Mouse (Mus musculus) lung, adult 2 months (tissue): ENCODE measurements around the gene Phkb. TPM values are rescaled to one million over a fixed set of nuclear protein-coding genes. Genes with fewer than 3 reads are reported as not detected.

ENCODE experiments used
- DNase-seq: peaks from one replicate; pipeline ENCODE4 v3.0.0; 2022
- H3K4me1 ChIP-seq: fragments of 200-500 bp; 2 replicates; pipeline ENCODE4 v1.6.1; 2011; ENCODE audit warnings: low read length; ENCODE audit not compliant: control insufficient read depth, insufficient read depth
- H3K4me3 ChIP-seq: fragments of 200-500 bp; replicated peaks from 2 replicates; pipeline ENCODE3; 2011; ENCODE audit warnings: low read depth, mild to moderate bottlenecking, control low read depth, low read length; ENCODE audit errors: extremely low read depth
- CTCF ChIP-seq: fragments of 200-500 bp; IDR thresholded peaks from 2 replicates; pipeline ENCODE4 v1.5.1; 2011; ENCODE audit warnings: mild to moderate bottlenecking, low read length, control low read depth; ENCODE audit not compliant: insufficient read depth
- POLR2A ChIP-seq: fragments of 200-500 bp; IDR thresholded peaks from 2 replicates; pipeline ENCODE4 v1.6.1; 2011; ENCODE audit warnings: low read depth, mild to moderate bottlenecking, control low read depth, low read length, borderline replicate concordance; ENCODE audit errors: extremely low read depth
- WGBS: fragments of 180-500 bp; shearing (Covaris S2); methylation state at CpG from one replicate; pipeline ENCODE4 v1.1.7; 2018; 5-methylcytosine and 5-hydroxymethylcytosine counted together
- polyA plus RNA-seq: library from polyadenylated mRNA; depleted of rRNA; stranded (reverse); fragments of >200 nt; gene quantifications from 2 replicates; pipeline ENCODE4 v1.2.3, GENCODE M21; 2012

The Phkb gene
- polyA plus RNA-seq, 1 experiment = 8.6 TPM

DNA sequence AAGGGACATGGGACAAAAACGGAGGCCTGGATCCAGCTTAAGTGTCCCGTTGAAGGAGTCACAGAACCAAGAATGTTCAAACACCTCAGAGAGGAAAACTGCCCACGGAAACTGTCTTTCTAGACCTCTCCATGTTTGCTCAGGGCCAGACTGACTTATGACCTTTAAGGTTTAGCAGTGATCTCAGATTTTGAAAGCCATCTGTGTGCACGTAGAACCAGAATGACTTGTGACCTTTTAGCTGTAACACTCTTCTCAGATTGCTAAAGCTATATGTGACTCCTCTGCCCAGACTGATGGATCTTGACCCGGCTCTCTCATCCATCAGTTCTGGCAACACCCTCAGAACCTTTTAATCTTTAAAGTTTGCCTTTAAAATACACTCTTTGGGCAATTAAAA, 19.9 kb downstream of the Phkb start:
- H3K4me3 ChIP-seq = no peak overlapping the region
- no peak for TF ChIP-seq POLR2A
- no peak for TF ChIP-seq CTCF
- DNase-seq = no peak
- H3K4me1 ChIP-seq = no peaks in the 10 kb centered on the region; the same call in 1 of the 2 replicates
- WGBS = 61% methylated on average over 5 of the region's 5 CpGs

DNA sequence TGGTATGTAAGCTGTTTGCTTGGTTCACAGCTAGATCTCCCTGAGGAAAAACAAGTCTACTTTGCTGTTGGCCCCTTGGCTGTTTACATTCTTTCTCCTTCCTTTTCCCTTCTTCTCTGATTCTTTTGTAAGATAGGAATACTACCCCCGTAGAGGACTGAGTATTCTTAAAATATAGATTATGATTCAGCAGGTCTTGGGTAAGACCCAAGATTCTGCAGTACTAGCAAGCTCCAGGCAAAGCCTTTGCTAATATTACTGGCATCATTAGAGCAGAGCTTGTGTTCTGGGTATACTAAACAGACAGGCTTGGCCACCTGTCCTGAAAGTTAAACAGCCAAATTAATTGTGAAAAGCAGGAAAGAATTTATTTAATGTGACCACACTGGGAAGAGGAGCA, 21.6 kb downstream of the Phkb start:
- DNase-seq = no peak
- WGBS = 15% methylated on average over 1 of the region's 1 CpGs
- H3K4me3 ChIP-seq = no peak overlapping the region
- TF ChIP-seq CTCF = no peak
- no peak for TF ChIP-seq POLR2A
- no peaks in the 10 kb centered on the region; the same call in 1 of the 2 replicates for H3K4me1 ChIP-seq

DNA sequence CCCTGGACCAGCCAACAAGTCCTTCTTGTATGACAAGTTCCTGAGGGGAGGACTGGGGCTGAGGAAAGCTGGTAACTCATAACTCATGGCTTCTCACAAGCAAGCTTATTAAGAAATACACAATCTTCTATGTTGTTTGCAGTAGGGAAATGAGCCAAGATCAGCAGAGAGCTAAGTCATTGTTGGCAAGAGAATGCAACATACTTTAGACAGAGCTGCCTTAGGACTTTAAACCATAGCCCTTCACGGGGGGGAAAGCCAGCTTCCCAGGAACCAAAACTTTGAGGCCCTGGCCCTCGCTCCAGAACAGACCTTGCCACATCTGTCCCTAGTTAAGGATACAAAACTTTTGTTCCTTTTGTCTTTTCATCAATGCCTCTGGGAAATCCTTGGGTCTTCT, 30.9 kb downstream of the Phkb start:
- DNase-seq = peak; percentile 12
- peaks cover 3% of the 10 kb centered on the region; the same call in 1 of the 2 replicates for H3K4me1 ChIP-seq
- TF ChIP-seq CTCF = no peak
- TF ChIP-seq POLR2A = no peak
- H3K4me3 ChIP-seq = no peak overlapping the region
- 31% methylated on average over 2 of the region's 2 CpGs for WGBS

DNA sequence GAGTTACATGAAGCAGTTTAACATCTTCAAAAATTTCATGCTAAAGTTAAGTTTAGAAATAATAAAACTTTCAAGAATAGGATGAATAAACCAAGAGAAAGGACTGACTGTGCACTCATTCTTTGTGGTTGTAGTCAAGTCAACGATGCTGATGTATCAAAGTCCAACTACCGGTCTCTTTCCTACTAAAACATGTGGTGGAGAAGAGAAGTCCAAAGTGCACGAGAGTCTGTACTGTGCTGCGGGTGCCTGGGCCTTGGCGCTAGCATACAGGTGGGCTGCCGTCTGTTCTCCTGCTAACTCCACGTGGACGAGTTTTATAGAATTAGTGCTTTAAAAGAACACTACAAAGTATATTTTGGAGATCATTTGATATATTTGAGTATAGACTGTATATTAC, 37.2 kb downstream of the Phkb start:
- Histone ChIP-seq H3K4me1 (no peaks in the 10 kb centered on the region), H3K4me3 (no peak overlapping the region)
- DNase-seq = no peak
- whole genome bisulfite sequencing = 94% methylated on average over 8 of the region's 8 CpGs
- no peak for TF ChIP-seq POLR2A
- TF ChIP-seq CTCF = no peak

DNA sequence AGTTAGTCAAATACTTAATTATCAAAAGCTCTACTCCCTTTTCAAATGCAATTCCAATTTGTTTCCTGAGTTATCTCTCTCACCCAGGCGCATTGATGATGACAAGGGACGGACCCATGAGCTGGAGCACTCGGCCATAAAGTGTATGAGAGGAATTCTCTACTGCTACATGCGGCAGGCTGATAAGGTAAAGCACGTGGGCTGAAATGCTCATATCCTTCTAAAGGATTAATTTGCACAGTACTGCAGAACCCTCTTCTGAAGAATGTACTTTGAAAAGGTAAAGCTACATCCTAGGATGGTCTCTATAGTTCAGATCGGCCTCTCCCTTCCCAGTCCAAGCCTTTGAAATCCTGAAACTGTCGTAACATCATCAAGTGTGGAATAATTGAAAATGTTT, 38.9 kb downstream of the Phkb start:
- 90% methylated on average over 7 of the region's 7 CpGs for WGBS
- no peak for TF ChIP-seq POLR2A
- TF ChIP-seq CTCF = no peak
- no peak overlapping the region for H3K4me3 ChIP-seq
- no peaks in the 10 kb centered on the region for H3K4me1 ChIP-seq
- no peak for DNase-seq

DNA sequence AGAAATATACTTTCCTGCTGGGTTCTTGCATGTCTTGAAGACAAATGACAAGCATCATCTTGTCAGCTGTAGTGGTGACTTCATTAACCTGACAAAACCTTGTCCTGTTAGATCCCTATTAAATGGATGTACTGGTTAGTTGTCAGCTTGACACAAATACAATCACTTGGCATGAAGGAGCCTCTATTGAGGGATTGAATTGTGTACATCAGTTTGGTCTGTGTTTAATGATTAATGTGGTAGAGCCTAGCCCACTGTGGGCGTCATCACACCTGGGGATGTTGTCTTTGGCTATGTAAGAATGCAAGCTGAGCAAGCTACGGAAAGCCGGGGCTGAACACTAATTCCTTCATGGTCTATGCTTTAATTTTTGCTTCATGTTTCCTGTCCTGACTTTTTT, 44.1 kb downstream of the Phkb start:
- TF ChIP-seq POLR2A (no peak), CTCF (no peak)
- Histone ChIP-seq H3K4me1 (no peaks in the 10 kb centered on the region), H3K4me3 (no peak overlapping the region)
- no peak for DNase-seq
- 96% methylated on average over 3 of the region's 3 CpGs for WGBS

DNA sequence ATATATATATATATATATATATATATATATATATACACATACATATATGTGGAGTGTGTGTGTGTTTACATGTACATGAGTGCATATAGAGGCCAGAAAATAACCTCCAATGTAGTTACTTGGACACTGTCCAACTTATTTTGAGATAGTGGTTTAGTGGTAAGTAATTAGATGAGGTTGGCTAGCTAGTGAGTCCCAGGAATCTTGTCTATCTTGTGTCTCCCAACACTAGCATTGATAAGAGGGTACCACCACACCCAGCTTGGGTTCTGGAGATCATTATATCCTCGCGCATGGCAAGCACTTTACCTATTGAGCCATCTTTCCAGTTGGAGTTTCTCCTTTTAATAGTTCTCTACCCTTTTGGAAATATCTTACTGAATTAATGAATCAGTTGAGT, 56.9 kb downstream of the Phkb start:
- no peak overlapping the region for H3K4me3 ChIP-seq
- WGBS = 97% methylated on average over 2 of the region's 2 CpGs
- no peaks in the 10 kb centered on the region for H3K4me1 ChIP-seq
- TF ChIP-seq CTCF = no peak
- TF ChIP-seq POLR2A = no peak
- DNase-seq = no peak

DNA sequence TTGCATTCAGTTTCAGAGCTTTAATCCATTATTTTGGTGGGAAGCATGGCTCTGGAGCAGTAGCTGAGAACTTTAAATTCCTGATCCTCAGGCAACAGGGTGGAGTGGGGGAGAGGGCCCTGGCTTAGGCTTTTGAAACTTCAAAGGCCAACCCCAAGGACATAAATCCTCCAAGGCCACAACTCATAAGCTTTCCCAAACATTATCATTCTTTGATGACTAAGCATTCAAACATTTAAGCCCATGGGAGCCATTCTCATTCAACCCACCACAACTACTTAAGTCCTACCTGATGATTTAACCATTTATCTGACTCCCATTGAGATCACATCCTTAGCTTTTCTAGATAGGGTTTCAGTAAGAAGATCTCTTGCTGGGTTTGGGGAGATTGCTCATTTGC, 84.2 kb downstream of the Phkb start:
- Histone ChIP-seq H3K4me3 (no peak overlapping the region), H3K4me1 (peaks cover 2% of the 10 kb centered on the region)
- no peak for DNase-seq
- TF ChIP-seq CTCF (no peak), POLR2A (no peak)

DNA sequence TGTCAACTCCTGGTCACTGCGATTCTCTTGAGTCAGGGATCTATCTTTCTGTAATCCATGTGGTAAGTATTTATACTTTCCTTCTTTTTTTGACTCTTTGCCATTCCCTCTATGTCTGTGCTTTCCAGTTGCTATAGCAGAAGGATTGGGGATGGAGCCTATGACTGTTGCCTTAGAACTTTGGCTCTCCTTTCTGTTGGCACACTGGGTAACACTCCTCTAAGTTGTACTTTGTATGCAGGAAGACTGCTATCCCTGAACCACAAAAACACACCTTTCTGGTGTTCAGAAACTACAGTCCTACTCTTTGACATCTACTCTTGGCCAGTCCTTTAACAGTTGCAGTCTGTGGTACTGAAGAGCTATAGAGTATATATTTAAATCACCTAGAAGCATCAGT, 84.8 kb downstream of the Phkb start:
- Histone ChIP-seq H3K4me3 (no peak overlapping the region), H3K4me1 (peaks cover 2% of the 10 kb centered on the region)
- DNase-seq = no peak
- TF ChIP-seq POLR2A (no peak), CTCF (no peak)
- 97% methylated on average over 1 of the region's 1 CpGs for WGBS

DNA sequence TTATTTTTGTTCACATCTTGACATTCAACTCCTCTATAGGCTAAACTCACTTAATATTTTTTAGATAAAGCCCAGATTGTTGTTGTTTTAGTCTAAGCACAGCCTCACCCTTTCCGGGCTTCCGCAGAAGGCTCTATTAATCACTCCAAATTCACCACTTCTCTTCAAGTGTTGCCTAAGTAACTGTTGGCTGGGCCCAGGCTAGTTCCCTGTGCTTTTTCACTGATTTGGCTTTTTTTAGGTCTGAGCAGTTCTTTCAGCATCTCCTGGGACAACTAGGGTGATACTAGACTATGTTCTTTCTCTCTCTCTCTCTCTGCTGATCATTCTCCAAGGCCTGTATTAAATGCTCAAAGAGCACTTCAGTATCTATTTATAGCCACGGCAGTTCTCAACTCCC, 85.3 kb downstream of the Phkb start:
- DNase-seq = no peak
- 41% methylated on average over 3 of the region's 3 CpGs for WGBS
- no peak for TF ChIP-seq CTCF
- Histone ChIP-seq H3K4me1 (peaks cover 2% of the 10 kb centered on the region), H3K4me3 (no peak overlapping the region)

DNA sequence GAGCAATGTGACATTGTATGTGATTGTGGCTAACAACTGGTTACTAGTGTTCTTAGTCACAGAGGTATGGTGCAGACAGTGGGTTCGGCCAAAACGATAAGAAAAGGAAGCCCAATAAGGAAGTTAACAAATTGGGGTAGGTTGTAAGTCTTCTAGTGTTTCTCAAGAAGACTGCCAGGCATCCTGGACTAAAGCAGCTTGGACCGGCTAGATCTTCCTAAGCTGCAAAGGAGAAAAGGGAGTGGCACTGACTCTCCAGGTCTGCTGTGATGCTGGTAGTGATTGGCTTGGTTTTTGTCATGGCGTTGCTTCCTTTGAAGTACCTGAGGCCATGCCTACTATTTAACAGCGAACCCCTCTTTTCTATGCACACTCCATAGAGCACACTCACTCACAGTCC, 95.4 kb downstream of the Phkb start:
- no peak overlapping the region for H3K4me3 ChIP-seq
- TF ChIP-seq CTCF (no peak), POLR2A (no peak)
- DNase-seq = no peak
- 91% methylated on average over 5 of the region's 5 CpGs for WGBS
- no peaks in the 10 kb centered on the region for H3K4me1 ChIP-seq
